Mouse (Mus musculus) ES-CJ7 (cell line): ENCODE data around the gene Adam34.

Experiments
- DNase-seq: peaks from one replicate; pipeline ENCODE4 v3.0.0; 2011; ENCODE audit warnings: low read depth, low spot score

Gene Adam34

GRCm38 (mm10) chr8:43709949-43710348, at the start of gene Adam34:
Gene Adam34, minus strand, starts transcription at chr8:43710049.
- no peak for DNase-seq

GRCm38 (mm10) chr8:43627176-43627575, 82.7 kb downstream of the Adam34 start, which contains the start of gene Gm5346:
Gene Gm5346, minus strand, starts transcription at chr8:43627276.
- no peak for DNase-seq

- DNase-seq, result peak; percentile 84
These were observed 93.8 kb downstream of the Adam34 start for GRCm38 (mm10) chr8:43616046-43616445.

- peak; percentile 63 for DNase-seq
These were observed 106.2 kb downstream of the Adam34 start for GRCm38 (mm10) chr8:43603657-43604056.

GRCm38 (mm10) chr8:43603166-43603565, 106.7 kb downstream of the Adam34 start:
- peak; percentile 63 for DNase-seq
